ENCODE assay signal across 8 mouse cellular contexts in the genomic region with DNA sequence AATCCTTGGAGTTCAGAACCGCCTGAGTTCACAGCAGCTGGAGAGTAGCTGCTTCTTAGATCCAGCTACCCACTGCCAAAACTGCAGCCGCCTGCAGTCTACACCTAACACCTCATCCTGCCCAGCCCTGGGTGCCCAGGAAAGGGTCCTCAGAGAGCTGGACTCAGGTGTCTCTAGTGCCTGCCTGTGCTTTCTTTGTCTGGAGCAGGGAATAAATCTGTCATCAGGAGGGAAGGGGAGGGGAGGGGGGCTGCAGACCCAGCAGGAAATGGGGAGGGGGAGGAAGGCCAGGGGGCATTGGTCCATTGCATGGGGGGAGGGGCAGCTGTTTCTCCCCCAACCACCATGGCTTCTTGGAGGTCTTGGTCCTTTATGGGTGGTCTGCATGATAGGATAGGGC. TPM values are rescaled to one million over a fixed set of nuclear protein-coding genes. Genes with fewer than 3 reads are reported as not detected.
DNase-seq lines count a peak whose midpoint lies in the region; ATAC-seq lines count a peak whose summit lies in the region.

No protein-coding gene starts in this region.

- H3K9ac ChIP-seq in heart, embryonic 15.5 days, result no peak overlapping the region
- H3K9ac ChIP-seq in intestine, embryonic 14.5 days (ENCODE audit: low read length), result no peak overlapping the region
- H3K9ac ChIP-seq in midbrain, embryonic 16.5 days (ENCODE audit: low read depth, low read length), result no peak overlapping the region; the same call in 1 of the 2 replicates

- DNase-seq in heart, adult 9 months (ENCODE audit: low spot score in 2 of 2), result no peak
- peak; percentile 78 for DNase-seq in embryo, embryonic 9.5 days (ENCODE audit: extremely low spot score)
- no peak for DNase-seq in intestine, embryonic 14.5 days (ENCODE audit: low spot score)
- DNase-seq in urinary bladder, postnatal 4 days (ENCODE audit: low spot score in 2 of 2), result no peak
- DNase-seq in layer of hippocampus, adult 9-10 months (ENCODE audit: low spot score), result no peak
- no peak for DNase-seq in urinary bladder, postnatal 25 days (ENCODE audit: low spot score)

- H3K27ac ChIP-seq in heart, embryonic 15.5 days, result no peak overlapping the region
- no peak overlapping the region for H3K27ac ChIP-seq in intestine, embryonic 14.5 days (ENCODE audit: low read depth)
- H3K27ac ChIP-seq in midbrain, embryonic 16.5 days (ENCODE audit: low read length), result no peak overlapping the region

- peak overlapping the region; percentile 51; the same call in 1 of the 2 replicates for H3K4me3 ChIP-seq in heart, embryonic 15.5 days
- H3K4me3 ChIP-seq in intestine, embryonic 14.5 days (ENCODE audit: low read depth, low read length), result peak overlapping the region; percentile 54
- H3K4me3 ChIP-seq in midbrain, embryonic 16.5 days (ENCODE audit: low read depth, low read length), result 0 out of 2 replicates have a peak overlapping the region, but pooled peaks have one; percentile 55

- peaks cover 8% of the 10 kb centered on the region; the same call in 1 of the 2 replicates for H3K36me3 ChIP-seq in heart, embryonic 15.5 days
- peaks cover 9% of the 10 kb centered on the region for H3K36me3 ChIP-seq in intestine, embryonic 14.5 days (ENCODE audit: control insufficient read depth, insufficient read depth, low read length)
- H3K36me3 ChIP-seq in midbrain, embryonic 16.5 days (ENCODE audit: control insufficient read depth, insufficient read depth, low read length), result peaks cover 10% of the 10 kb centered on the region

- H3K9me3 ChIP-seq in heart, embryonic 15.5 days (replicated peaks), result no peaks in the 10 kb centered on the region
- no peaks in the 10 kb centered on the region for H3K9me3 ChIP-seq in intestine, embryonic 14.5 days (ENCODE audit: control insufficient read depth, low read length)
- H3K9me3 ChIP-seq in midbrain, embryonic 16.5 days (replicated peaks; ENCODE audit: control insufficient read depth, low read length, poor library complexity, severe bottlenecking), result no peaks in the 10 kb centered on the region

- H3K27me3 ChIP-seq in heart, embryonic 15.5 days, result peaks cover 48% of the 10 kb centered on the region
- H3K27me3 ChIP-seq in intestine, embryonic 14.5 days (replicated peaks; ENCODE audit: control insufficient read depth, insufficient read depth, low read length), result 0 out of 2 replicates have a peak, but pooled peaks cover 3% of the 10 kb centered on the region
- H3K27me3 ChIP-seq in midbrain, embryonic 16.5 days (ENCODE audit: control insufficient read depth, insufficient read depth, low read depth, low read length), result no peaks in the 10 kb centered on the region; the same call in 1 of the 2 replicates

- H3K4me2 ChIP-seq in heart, embryonic 15.5 days, result peak overlapping the region; percentile 97; the same call in 1 of the 2 replicates
- H3K4me2 ChIP-seq in intestine, embryonic 14.5 days (ENCODE audit: low read length), result peak overlapping the region; percentile 99
- H3K4me2 ChIP-seq in midbrain, embryonic 16.5 days (ENCODE audit: low read length), result peak overlapping the region; percentile 96

- WGBS in heart, embryonic 15.5 days, result 18% methylated on average over 2 of the region's 2 CpGs
- 9% methylated on average over 2 of the region's 2 CpGs for WGBS in intestine, embryonic 14.5 days
- 5% methylated on average over 2 of the region's 2 CpGs for WGBS in midbrain, embryonic 16.5 days

- no peak for ATAC-seq in heart, embryonic 15.5 days (replicated peaks; ENCODE audit: insufficient number of reproducible peaks, insufficient read depth, low FRiP score, low read depth)
- no peak for ATAC-seq in intestine, embryonic 14.5 days (replicated peaks; ENCODE audit: low FRiP score, low TSS enrichment, low read depth)
- ATAC-seq in midbrain, embryonic 16.5 days, result no peak

- H3K4me1 ChIP-seq in heart, embryonic 15.5 days (replicated peaks), result peaks cover 31% of the 10 kb centered on the region
- peaks cover 44% of the 10 kb centered on the region for H3K4me1 ChIP-seq in intestine, embryonic 14.5 days (replicated peaks; ENCODE audit: control insufficient read depth, insufficient read depth, low read length)
- H3K4me1 ChIP-seq in midbrain, embryonic 16.5 days (ENCODE audit: control insufficient read depth, insufficient read depth, low read length), result peaks cover 32% of the 10 kb centered on the region

RNA-seq across cellular contexts. Expression of gene Hsd11b2, which starts 1.0 kb away (rescaled TPM):
- 0.15 and 0.58 TPM in 2 replicates for polyA plus RNA-seq in heart, embryonic 15.5 days (2015; fragmentation: Nextera tagmentation; extraction: Ambion mirVana)
- polyA plus RNA-seq in intestine, embryonic 14.5 days (2014; fragmentation: Nextera tagmentation; extraction: Ambion mirVana), result 3.1 and 3.8 TPM in 2 replicates
- 2.7 and 3.6 TPM in 2 replicates for polyA plus RNA-seq in midbrain, embryonic 16.5 days (2015; fragmentation: Nextera tagmentation; extraction: Ambion mirVana)

RNA-seq across cellular contexts. Expression of gene Zdhhc1, which starts 22.9 kb away (rescaled TPM):
- polyA plus RNA-seq in heart, embryonic 15.5 days (2015; fragmentation: Nextera tagmentation; extraction: Ambion mirVana), result 23.2 and 30.7 TPM in 2 replicates
- polyA plus RNA-seq in intestine, embryonic 14.5 days (2014; fragmentation: Nextera tagmentation; extraction: Ambion mirVana), result 25.0 and 25.2 TPM in 2 replicates
- polyA plus RNA-seq in midbrain, embryonic 16.5 days (2015; fragmentation: Nextera tagmentation; extraction: Ambion mirVana), result 33.6 and 38.4 TPM in 2 replicates

RNA-seq across cellular contexts. Expression of gene Atp6v0d1, which starts 46.3 kb away (rescaled TPM):
- polyA plus RNA-seq in heart, embryonic 15.5 days (2015; fragmentation: Nextera tagmentation; extraction: Ambion mirVana), result 50.0 and 63.3 TPM in 2 replicates
- polyA plus RNA-seq in intestine, embryonic 14.5 days (2014; fragmentation: Nextera tagmentation; extraction: Ambion mirVana), result 72.7 and 78.5 TPM in 2 replicates
- 226 and 244 TPM in 2 replicates for polyA plus RNA-seq in midbrain, embryonic 16.5 days (2015; fragmentation: Nextera tagmentation; extraction: Ambion mirVana)

RNA-seq across cellular contexts. Expression of gene Tppp3, which starts 48.3 kb away (rescaled TPM):
- polyA plus RNA-seq in heart, embryonic 15.5 days (2015; fragmentation: Nextera tagmentation; extraction: Ambion mirVana), result 27.5 and 39.8 TPM in 2 replicates
- polyA plus RNA-seq in intestine, embryonic 14.5 days (2014; fragmentation: Nextera tagmentation; extraction: Ambion mirVana), result 36.2 and 39.8 TPM in 2 replicates
- 153 and 159 TPM in 2 replicates for polyA plus RNA-seq in midbrain, embryonic 16.5 days (2015; fragmentation: Nextera tagmentation; extraction: Ambion mirVana)
